Mouse (Mus musculus): Measurements from ENCODE around the gene Pias1.

GRCm38 (mm10) chr9:62934700-62935400 is 52.9 kb downstream of the Pias1 start:
- TF ChIP-seq CTCF (conservative IDR thresholded peaks at IDR 0.05; ENCODE audit: low read length) (no peak), POU5F1 (IDR thresholded peaks at IDR 0.05; ENCODE audit: borderline replicate concordance, low read length) (no peak)

Measured in E14TG2a.4 (cell line).